Mouse (Mus musculus): ENCODE data around the gene Prg3. TPM values are rescaled to one million over a fixed set of nuclear protein-coding genes. Genes with fewer than 3 reads are reported as not detected.

The Prg3 gene
- total RNA-seq, 2 experiments from 2014 or later, result 3.4 to 32.4 TPM

DNA sequence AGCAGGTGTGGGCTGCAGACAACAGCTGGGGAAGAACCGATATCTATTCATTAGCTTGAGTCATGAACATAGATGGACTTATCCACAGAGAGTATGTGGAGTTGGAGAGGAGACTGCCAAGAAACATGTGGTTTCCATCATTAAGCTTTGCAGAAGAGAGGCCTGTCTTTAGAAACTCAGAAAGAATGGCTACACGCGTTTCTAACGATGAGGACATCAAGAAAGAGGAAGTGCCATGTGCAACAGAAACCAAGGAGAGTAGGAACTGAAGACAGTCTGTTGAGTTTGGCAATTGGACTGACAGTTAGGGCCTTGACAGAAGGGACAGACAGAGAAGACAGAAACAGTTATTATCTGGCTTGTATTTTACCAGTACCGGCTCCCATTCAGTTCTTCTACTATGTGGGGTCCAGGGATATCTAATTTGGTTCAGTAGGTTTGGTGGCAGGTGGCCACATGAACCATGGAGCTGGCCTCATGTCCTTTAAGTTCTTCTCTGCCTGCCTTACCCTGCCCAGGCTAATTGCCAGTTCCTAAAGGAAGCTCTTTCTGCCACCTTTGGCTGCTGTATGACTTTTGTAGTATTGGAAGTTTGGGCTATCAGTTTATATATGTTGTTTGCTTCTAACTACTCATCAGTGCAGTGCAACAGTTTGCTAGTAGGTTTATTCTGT lies 20.6 kb upstream of the Prg3 start:
- no peak for ATAC-seq (replicated peaks; ENCODE audit: low FRiP score, poor library complexity, severe bottlenecking)

DNA sequence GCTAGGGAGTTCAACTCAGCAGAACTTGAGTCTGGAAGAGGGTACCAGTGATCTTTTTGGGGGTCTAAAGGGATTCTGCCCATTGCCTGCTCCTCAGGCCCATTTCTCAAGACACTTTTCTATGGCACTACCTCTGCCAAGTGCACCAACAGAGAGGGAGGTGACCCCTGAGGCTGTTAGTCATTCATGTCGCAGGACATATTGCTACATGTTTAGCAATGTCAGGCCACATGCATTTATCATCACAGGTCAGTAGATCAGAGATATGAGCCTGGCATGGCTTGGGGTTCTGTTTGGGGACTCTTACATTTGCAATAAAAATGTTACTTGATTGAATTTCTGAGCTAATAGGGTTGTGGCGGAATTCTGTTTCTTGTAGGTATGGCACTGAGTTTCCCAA lies 12.4 kb upstream of the Prg3 start:
- ATAC-seq (replicated peaks; ENCODE audit: low FRiP score, poor library complexity, severe bottlenecking), result no peak

- no peak for ATAC-seq (replicated peaks; ENCODE audit: low FRiP score, poor library complexity, severe bottlenecking)
These were observed 7.8 kb upstream of the Prg3 start, which contains the start of gene Prg2 for GRCm38 (mm10) chr2:84980188-84980587. Prg2 (plus strand) TSS chr2:84980461.

GRCm38 (mm10) chr2:84996376-84996775 lies 8.4 kb downstream of the Prg3 start:
- ATAC-seq (replicated peaks; ENCODE audit: low FRiP score, poor library complexity, severe bottlenecking), result no peak

DNA sequence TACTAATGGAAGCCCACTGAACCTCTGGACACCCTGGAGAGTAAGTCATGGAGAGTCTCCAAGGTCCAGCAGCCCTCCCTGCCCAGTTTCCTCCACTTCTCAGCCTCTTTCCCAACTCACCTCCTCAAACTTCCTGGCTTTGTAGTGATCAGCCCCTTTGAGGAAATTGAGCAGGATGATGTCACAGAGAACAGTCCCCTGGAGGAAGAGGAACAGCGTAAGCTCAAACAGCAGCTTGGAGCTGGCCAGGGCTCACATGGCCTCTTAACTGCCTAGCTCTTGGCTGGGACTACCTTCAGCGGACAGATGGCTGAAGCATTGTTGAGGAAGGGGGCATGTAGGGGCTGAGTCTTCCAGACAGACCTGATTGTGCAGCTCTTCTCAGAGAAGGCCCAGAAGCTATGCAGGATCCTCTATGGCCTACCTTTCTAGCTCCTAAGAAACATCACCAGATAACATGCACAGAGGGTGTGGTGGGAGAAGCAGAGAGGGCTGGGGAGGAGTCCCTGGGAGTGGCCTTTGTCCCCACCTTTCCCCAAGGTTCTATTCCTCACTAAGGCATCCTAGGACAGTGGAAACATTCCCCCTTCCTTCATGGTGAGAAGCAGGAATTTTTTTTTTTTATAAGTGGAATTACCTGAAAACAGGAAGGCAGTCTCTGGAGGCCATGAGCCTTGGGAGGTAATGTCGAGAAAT lies 11.6 kb downstream of the Prg3 start:
- peak; percentile 73 for ATAC-seq (replicated peaks; ENCODE audit: low FRiP score, poor library complexity, severe bottlenecking)

DNA sequence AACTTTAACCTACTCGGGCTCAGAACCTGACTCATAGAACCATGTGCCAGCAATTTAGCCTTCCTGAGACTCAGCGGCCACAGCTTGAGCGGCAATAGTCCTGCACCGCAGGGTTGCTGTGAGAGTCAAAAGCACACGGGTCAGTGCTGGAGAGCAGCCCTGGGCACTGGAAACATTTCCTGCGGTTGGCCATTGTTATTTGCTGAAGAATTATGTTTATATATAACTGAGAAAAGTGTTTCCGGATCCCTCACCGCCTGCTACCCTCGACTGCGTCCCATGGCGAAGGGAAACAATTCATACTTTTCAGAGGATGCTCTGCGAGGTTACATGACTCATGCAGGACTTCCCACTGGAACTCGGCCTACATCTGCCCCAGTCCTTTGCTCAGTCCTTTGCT lies 13.5 kb downstream of the Prg3 start:
- no peak for ATAC-seq (replicated peaks; ENCODE audit: low FRiP score, poor library complexity, severe bottlenecking)

DNA sequence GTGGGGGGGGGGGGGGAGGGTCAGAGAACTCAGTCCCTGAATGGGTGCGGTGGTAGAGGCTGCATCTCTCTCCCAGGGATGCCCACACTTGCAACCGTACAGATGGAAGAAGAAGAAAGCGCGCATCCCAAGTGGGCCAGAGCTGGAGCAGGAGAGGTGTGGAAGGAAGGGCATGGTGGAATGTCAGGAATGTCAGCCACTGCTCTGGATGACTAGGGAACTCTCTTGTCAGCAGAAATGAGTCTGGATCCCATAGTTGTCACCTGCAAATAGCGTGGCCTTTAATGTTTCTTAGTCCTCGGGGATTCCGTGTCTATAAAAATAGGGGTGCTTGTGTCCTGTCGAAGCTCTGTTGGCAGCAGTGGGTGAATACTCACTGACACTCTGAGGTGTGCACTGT lies 14.6 kb downstream of the Prg3 start:
- ATAC-seq (replicated peaks; ENCODE audit: low FRiP score, poor library complexity, severe bottlenecking), result no peak

- no peak for ATAC-seq (replicated peaks; ENCODE audit: low FRiP score, poor library complexity, severe bottlenecking)
These were observed 16.3 kb downstream of the Prg3 start for GRCm38 (mm10) chr2:85004341-85004740.

GRCm38 (mm10) chr2:85006600-85006999 lies 18.6 kb downstream of the Prg3 start:
- ATAC-seq (replicated peaks; ENCODE audit: low FRiP score, poor library complexity, severe bottlenecking), result no peak

DNA sequence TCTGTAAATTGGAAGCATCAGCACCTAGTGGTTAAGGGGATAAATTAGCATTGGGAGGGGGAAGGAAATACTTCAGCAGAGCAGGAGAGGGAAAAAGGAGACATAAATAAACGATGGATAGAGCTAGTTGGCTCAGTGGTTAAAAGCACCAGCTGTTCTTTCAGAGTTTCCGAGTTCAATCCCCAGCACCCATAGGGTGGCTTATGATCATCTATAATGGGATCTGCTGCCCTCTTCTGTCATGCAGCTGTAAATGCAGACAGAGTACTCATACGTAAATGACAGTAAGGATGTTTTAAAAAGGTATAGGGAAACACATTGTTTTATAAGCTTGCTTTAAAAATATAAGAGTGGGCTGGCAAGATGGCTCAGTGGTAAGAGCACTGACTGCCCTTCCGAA lies 19.7 kb downstream of the Prg3 start:
- ATAC-seq (replicated peaks; ENCODE audit: low FRiP score, poor library complexity, severe bottlenecking), result no peak

DNA sequence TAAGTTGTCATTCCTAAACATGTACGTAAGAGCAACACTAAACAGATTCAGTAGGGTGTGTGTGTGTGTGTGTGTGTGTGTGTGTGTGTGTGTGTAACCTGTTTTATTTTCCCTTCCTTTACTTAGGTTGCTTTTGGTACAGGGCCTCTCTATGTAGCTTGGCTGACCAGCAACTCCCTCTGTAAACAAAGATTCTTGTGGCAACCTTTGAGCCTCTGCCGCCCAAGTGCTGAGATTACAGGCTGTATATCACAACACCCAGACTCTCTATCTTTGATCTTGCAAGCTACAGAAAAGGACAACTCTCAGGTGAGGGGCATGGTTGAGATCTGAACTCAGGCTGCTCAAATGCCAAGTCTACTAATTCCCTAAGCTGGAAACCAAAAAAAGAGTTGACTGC lies 21.2 kb downstream of the Prg3 start:
- no peak for ATAC-seq (replicated peaks; ENCODE audit: low FRiP score, poor library complexity, severe bottlenecking)

DNA sequence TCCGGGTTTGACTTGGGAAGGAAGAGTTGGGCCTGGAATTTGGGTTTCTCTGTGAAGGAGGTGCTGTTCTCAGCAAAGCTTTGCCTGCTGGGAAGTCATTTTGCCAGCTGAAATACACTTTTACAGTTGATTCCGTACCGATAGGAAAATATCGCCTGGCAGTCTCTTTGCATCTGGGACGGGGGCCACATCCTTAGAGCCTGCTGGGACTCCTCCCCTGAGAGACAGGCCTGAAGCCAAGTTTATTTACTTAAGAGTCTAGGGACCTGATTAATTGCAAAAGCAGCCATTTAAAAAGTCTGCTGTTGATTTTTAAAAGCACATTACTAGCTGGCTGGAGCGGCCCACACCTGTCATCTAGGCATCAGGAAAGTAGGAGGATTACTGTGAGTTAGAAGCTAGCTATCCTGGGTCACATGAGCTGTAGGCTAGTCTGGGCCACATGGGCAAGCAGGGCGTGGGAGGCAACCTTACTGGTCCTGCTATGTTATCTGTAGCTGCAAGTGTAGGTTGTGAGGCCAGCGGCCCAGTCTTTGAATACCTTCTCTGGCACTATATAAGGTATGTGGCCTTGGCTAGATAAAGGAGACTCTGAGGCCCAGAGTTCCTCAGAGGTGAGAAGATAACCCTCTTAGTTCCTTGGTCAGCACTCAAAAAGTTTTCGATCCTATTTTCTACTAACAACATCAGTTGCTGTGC lies 24.0 kb downstream of the Prg3 start:
- peak; percentile 93 for ATAC-seq (replicated peaks; ENCODE audit: low FRiP score, poor library complexity, severe bottlenecking)

- peak; percentile 69 for ATAC-seq (replicated peaks; ENCODE audit: low FRiP score, poor library complexity, severe bottlenecking)
These were observed 24.7 kb downstream of the Prg3 start for GRCm38 (mm10) chr2:85012679-85013078.

GRCm38 (mm10) chr2:85013826-85014587 lies 26.0 kb downstream of the Prg3 start:
- ATAC-seq (replicated peaks; ENCODE audit: low FRiP score, poor library complexity, severe bottlenecking), result no peak

- no peak for ATAC-seq (replicated peaks; ENCODE audit: low FRiP score, poor library complexity, severe bottlenecking)
These were observed 26.6 kb downstream of the Prg3 start for GRCm38 (mm10) chr2:85014588-85014982.

DNA sequence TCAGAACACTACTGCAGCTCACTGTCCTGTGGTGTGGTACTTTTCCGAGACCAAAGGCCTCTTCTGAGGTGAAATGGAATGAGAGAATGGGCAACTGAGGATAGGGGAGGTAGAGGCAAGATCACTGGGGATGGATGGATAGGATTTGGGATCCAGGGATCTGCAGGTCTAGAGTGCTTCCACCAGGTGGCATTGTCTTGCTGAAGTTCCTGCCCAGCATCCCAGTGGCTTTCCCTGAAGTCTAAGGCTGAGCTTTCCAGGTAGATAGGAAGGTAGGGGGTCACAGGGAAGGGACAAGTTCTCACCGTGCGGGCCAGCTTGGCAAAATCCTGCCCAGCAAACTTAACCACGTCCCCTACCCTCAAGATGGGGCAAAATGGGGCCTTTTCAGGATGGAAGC lies 34.0 kb downstream of the Prg3 start:
- ATAC-seq (replicated peaks; ENCODE audit: low FRiP score, poor library complexity, severe bottlenecking), result peak; percentile 48; the same call in 1 of the 2 replicates

DNA sequence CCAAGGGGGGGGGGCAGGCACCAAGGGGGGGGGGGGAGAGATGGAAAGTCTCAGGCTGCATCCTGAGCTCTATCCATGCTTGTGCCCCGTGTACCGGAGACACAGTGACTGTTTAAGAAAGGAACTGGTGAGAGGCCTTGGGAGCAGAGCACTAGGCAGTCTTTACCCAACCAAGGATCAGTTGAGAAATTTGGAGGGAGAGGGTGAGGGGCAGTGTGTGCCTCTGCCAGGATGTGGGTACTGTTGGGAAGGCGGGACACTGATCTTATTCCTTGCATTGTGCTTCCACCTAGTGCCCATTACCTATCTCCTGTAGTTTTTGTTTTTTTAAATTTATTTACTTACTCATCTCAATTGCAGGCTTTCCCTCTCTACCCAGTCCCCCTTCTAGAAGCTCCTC lies 38.2 kb downstream of the Prg3 start:
- no peak for ATAC-seq (replicated peaks; ENCODE audit: low FRiP score, poor library complexity, severe bottlenecking)

DNA sequence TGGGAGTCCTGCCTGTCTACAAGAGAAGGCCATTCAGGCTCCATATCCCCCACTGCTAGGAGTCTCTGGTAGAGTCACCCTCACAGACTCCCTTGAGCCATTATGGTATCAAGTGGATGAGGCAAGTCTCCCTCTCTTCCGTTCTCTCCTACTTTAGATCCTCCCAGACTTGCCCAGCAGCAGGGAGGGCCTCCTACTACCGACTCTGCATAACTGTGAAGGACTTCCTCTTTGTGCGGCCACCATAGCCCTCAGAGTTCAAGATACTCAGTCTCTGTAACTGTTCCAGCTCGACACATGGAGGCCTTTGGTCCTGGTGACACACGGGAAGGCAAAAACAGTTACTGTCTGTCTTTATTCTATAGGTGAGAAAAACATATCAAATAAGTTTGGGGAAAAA lies 39.3 kb downstream of the Prg3 start:
- ATAC-seq (replicated peaks; ENCODE audit: low FRiP score, poor library complexity, severe bottlenecking), result no peak

- no peak for ATAC-seq (replicated peaks; ENCODE audit: low FRiP score, poor library complexity, severe bottlenecking)
These were observed 41.9 kb downstream of the Prg3 start for GRCm38 (mm10) chr2:85029897-85030296.

DNA sequence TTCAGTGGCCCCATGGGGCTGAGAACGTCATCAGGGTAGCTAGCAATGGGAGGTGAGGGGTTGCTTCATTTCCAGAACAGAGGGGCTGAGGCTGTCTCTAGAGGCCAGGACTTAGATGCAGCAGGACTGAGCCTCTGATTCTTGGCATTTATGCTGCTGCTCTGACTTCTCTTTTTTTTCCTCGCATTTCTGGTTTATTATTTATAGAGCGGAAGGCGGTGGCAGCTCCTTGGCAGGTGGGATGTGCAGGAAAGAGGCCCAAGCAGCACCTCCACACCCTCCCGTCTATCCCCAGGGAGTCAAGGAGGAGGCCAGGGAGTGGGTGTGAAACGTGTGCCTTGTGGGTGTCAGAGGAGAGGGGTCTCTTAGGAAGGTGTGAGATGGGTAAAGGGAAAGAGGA lies 43.0 kb downstream of the Prg3 start:
- no peak for ATAC-seq (replicated peaks; ENCODE audit: low FRiP score, poor library complexity, severe bottlenecking)

Data from erythroid progenitor cell, adult 5-6 weeks (primary cell).